Mouse (Mus musculus) spleen, adult 2 months (tissue): ENCODE results near the gene Celsr1.

Experiments
- CTCF ChIP-seq: fragments of 200-500 bp; IDR thresholded peaks from 2 replicates; pipeline ENCODE4 v1.5.1; 2011; ENCODE audit warnings: mild to moderate bottlenecking, inconsistent platforms; ENCODE audit not compliant: insufficient read depth, insufficient read length, insufficient replicate concordance; ENCODE audit errors: extremely low read depth
- POLR2A ChIP-seq: fragments of 200-500 bp; IDR thresholded peaks from 2 replicates; pipeline ENCODE4 v1.6.1; 2011; ENCODE audit warnings: low read depth, low read length, inconsistent platforms

DNA sequence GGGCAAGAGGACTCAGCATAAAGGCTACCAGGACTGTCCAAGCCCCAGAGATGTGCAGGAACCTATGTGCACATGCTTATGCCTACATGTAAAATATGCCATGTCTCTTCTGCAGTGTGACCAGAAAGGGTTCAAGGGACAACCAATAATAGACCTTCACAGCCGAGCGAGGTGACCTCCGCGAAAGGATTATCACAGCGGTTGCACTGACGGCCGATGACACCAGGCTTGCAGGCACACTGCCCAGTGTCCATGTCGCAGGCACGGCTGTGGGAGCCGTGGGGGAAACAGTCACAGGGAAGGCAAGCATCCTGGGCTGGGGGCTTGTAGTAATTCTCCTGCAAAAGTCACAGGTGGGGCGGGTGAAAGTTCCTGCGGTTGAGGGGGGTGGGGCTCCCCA is 105.4 kb downstream of the Celsr1 start:
- no peak for TF ChIP-seq POLR2A
- no peak for TF ChIP-seq CTCF
